In the genomic region with DNA sequence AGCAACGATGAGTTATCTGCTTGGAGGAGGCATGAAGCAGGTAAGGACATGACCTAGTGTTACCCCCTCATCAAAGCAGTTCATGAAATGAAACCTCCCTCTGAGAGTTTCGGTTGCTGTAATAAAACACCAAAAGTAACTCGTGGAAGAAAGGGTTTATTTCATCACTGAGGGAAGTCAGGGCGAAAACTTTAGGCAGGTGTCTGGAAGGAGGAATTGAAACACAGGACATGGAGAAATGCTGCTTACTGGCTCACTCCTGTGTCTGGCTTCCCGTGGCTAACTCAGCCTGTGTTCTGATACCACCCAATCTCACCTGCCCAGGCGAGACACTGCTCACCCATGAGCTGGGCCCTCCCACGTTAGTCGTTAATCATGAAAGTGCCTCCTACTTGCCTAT, we compare ENCODE assay signal across 1 mouse cellular context.
TF ChIP-seq lines count a peak whose summit lies in the region.

No protein-coding gene starts in this region.

TF ChIP-seq in CH12.LX, 34 proteins besides CTCF, POLR2A, EP300 and RAD21 (continued from another document):
- peak; percentile 37 for TF ChIP-seq JUN (IDR thresholded peaks at IDR 0.05; ENCODE audit: insufficient read depth, low read depth, low read length)
TF ChIP-seq in CH12.LX: peak in this region for 12.
